Mouse (Mus musculus) embryo, embryonic 10 days (tissue): ENCODE results near the gene Rgma.

Experiments used
- DNase-seq: peaks from one replicate; pipeline ENCODE4 v3.0.0-alpha.2; 2015; ENCODE audit warnings: low spot score

Rgma gene

GRCm38 (mm10) chr7:73375257-73376100, at the start of gene Rgma:
TSS of gene Rgma (plus strand) at chr7:73375509.
- peak; percentile 77 for DNase-seq

GRCm38 (mm10) chr7:73326236-73326635, 49.1 kb upstream of the Rgma start:
- no peak for DNase-seq

GRCm38 (mm10) chr7:73326680-73327079, 48.6 kb upstream of the Rgma start:
- DNase-seq = no peak

GRCm38 (mm10) chr7:73327193-73327592, 48.1 kb upstream of the Rgma start:
- no peak for DNase-seq

- no peak for DNase-seq
Observed at GRCm38 (mm10) chr7:73327652-73328051, 47.7 kb upstream of the Rgma start.

- DNase-seq = no peak
Observed at GRCm38 (mm10) chr7:73328653-73329207, 46.6 kb upstream of the Rgma start.

- DNase-seq = no peak
Observed at GRCm38 (mm10) chr7:73330754-73331153, 44.6 kb upstream of the Rgma start.

- DNase-seq = no peak
Observed at GRCm38 (mm10) chr7:73331645-73332044, 43.7 kb upstream of the Rgma start.

GRCm38 (mm10) chr7:73333398-73333988, 41.8 kb upstream of the Rgma start:
- DNase-seq = no peak

- no peak for DNase-seq
Observed at GRCm38 (mm10) chr7:73334883-73335282, 40.4 kb upstream of the Rgma start.

- peak; percentile 59 for DNase-seq
Observed at GRCm38 (mm10) chr7:73336380-73336779, 38.9 kb upstream of the Rgma start.

- no peak for DNase-seq
Observed at GRCm38 (mm10) chr7:73338353-73338752, 37.0 kb upstream of the Rgma start.

- no peak for DNase-seq
Observed at GRCm38 (mm10) chr7:73343852-73344251, 31.5 kb upstream of the Rgma start.

GRCm38 (mm10) chr7:73348585-73349124, 26.7 kb upstream of the Rgma start:
- no peak for DNase-seq

- DNase-seq = no peak
Observed at GRCm38 (mm10) chr7:73349158-73349557, 26.2 kb upstream of the Rgma start.

GRCm38 (mm10) chr7:73355229-73355628, 20.1 kb upstream of the Rgma start:
- DNase-seq = no peak

GRCm38 (mm10) chr7:73356901-73357300, 18.4 kb upstream of the Rgma start:
- DNase-seq = no peak

GRCm38 (mm10) chr7:73357626-73358025, 17.7 kb upstream of the Rgma start:
- no peak for DNase-seq

GRCm38 (mm10) chr7:73365511-73365910, 9.8 kb upstream of the Rgma start:
- DNase-seq = no peak

- DNase-seq = no peak
Observed at GRCm38 (mm10) chr7:73365965-73366364, 9.3 kb upstream of the Rgma start.

GRCm38 (mm10) chr7:73367681-73368464, 7.4 kb upstream of the Rgma start:
- DNase-seq = no peak

- DNase-seq = no peak
Observed at GRCm38 (mm10) chr7:73369992-73370391, 5.3 kb upstream of the Rgma start.
